Mouse (Mus musculus): Measurements from ENCODE around the gene Aen. TPM values are rescaled to one million over a fixed set of nuclear protein-coding genes. Genes with fewer than 3 reads are reported as not detected.

Gene Aen
- 9.3 and 10.3 TPM in 2 replicates for polyA plus RNA-seq (2012; rRNA removed)

DNA sequence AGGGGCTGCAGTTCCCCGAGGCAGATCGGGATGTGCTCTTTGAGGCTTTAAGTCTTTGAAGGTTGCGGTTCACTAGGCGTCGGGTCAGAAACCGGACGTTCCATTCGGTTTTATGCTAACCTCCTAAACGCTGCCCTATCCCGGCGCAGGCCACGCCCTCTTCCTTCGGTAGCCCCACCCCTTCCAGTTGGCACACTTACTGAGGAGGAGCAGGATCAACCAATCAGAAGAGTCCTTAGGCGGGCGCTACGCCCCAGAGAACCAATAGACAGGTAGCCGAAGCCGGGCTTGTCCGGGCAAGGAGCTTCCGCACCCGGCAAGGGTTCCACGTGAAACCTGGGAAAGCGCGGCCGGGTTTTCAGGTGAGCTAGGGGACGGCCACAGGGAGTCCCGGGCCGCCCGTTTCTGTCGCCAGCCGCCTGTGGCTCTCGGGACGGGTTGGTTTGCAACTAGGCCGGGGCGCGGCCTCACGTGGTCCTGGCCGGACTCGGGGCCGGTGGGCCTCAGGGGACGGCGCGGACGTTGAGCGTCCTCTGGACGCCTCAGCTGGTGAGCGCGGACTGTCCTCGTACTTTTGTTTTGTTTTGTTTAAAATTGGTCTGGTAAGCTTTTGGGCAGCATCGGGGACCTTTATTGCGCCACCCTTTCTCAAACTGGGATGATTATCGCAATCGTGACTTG lies at the start of gene Aen:
Gene Aen (plus strand): TSS at position 202 of the 681 bp plus-strand sequence.
- peak; percentile 67 for TF ChIP-seq POLR2A (IDR thresholded peaks at IDR 0.05; ENCODE audit: control insufficient read depth, low read depth, low read length)
- TF ChIP-seq CTCF (IDR thresholded peaks at IDR 0.05; ENCODE audit: control insufficient read depth, insufficient read depth, insufficient replicate concordance, low read depth, low read length): no peak
- H3K27me3 ChIP-seq (ENCODE audit: control insufficient read depth, insufficient read depth, low read length): no peaks in the 10 kb centered on the region
- H3K4me1 ChIP-seq (ENCODE audit: control insufficient read depth, insufficient read depth, low read length): peaks cover 13% of the 10 kb centered on the region
- H3K4me3 ChIP-seq (ENCODE audit: control insufficient read depth, low read depth, low read length): peak within 1 kb of the TSS; percentile 90
- H3K36me3 ChIP-seq (ENCODE audit: control insufficient read depth, insufficient read depth, low read length): no peaks in the 10 kb centered on the region
- H3K27ac ChIP-seq (ENCODE audit: control insufficient read depth, insufficient read depth, low read depth, low read length): peak within 1 kb of the TSS; percentile 83

DNA sequence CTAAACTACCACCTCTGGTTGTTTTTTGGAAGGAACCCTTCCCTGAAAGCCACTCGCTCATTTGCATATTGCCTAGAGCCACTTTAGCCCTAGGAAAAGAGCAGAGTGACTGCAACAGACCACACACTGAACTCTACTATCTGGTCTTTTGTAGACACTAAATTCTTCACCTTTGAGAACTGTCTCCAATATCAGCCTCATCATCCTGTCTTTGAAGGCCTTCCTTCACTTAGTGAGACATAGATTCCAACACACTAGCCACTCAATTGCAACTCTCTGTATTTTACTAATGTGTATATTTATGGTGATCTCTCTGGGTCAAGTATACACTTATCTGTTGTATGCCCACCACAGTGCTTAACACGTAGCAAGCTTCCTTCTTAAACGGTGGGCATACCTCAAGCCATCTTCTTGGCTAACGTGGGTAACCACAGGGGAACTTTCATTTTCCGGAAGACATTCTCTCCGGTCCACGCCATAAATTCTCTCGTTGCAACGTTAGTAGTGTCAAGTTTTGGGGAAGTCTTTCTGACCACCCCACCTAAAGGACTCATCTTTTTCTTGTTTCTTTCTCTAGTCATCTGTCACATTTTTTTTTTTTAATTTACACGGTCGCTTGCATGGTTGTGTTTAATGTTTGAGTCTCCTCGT lies 49.5 kb upstream of the Aen start:
- peak overlapping the region; percentile 94 for H3K4me3 ChIP-seq (ENCODE audit: control insufficient read depth, low read depth, low read length)
- H3K27me3 ChIP-seq (ENCODE audit: control insufficient read depth, insufficient read depth, low read length): no peaks in the 10 kb centered on the region
- TF ChIP-seq POLR2A (IDR thresholded peaks at IDR 0.05; ENCODE audit: control insufficient read depth, low read depth, low read length) (no peak), CTCF (IDR thresholded peaks at IDR 0.05; ENCODE audit: control insufficient read depth, insufficient read depth, insufficient replicate concordance, low read depth, low read length) (no peak)
- H3K27ac ChIP-seq (ENCODE audit: control insufficient read depth, insufficient read depth, low read depth, low read length): no peak overlapping the region
- H3K4me1 ChIP-seq (ENCODE audit: control insufficient read depth, insufficient read depth, low read length): peaks cover 7% of the 10 kb centered on the region
- H3K36me3 ChIP-seq (ENCODE audit: control insufficient read depth, insufficient read depth, low read length): peaks cover 1% of the 10 kb centered on the region

DNA sequence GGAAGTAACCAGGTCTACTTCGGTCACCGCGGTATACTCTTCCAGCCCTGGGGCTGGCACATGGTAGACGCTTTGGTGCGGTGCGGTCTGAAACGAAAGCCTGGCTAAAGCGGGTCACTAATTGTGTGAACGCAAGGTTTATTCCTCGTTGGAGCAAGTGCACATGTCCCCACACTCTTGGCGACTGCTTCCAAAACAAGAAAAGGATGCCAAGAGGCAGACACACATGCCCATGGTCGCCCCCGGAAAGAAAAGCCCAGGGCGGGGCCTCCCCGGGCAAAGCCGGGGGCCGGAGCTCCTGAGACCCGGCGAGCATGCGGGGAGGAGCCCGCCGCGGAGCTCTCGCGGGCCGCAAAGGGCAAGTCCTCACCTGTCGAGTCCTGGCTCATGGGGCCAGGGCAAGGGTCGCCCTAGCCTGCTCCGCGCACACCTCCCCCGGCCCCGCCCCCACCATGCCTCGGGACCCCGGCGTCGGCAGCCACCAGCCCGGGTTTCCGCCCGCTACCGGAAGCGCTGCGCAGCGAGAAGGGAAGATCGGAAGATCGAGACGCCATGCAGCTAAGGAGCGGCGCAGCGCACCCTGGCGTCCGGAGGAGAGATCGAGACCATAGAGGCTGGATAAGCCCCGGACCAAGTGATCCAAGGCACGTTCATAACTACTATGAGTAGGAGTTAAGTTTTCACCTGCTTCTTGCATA lies 48.8 kb upstream of the Aen start, which contains the start of gene Det1:
Gene Det1 (minus strand): TSS at position 527 of the 698 bp plus-strand sequence.
- Histone ChIP-seq H3K4me3 (ENCODE audit: control insufficient read depth, low read depth, low read length) (peak within 1 kb of the TSS; percentile 94), H3K27me3 (ENCODE audit: control insufficient read depth, insufficient read depth, low read length) (no peaks in the 10 kb centered on the region), H3K4me1 (ENCODE audit: control insufficient read depth, insufficient read depth, low read length) (peaks cover 7% of the 10 kb centered on the region), H3K36me3 (ENCODE audit: control insufficient read depth, insufficient read depth, low read length) (peaks cover 1% of the 10 kb centered on the region), H3K27ac (ENCODE audit: control insufficient read depth, insufficient read depth, low read depth, low read length) (peak within 1 kb of the TSS; percentile 63)
- TF ChIP-seq CTCF (IDR thresholded peaks at IDR 0.05; ENCODE audit: control insufficient read depth, insufficient read depth, insufficient replicate concordance, low read depth, low read length) (peak; percentile 91), POLR2A (IDR thresholded peaks at IDR 0.05; ENCODE audit: control insufficient read depth, low read depth, low read length) (peak; percentile 71)

DNA sequence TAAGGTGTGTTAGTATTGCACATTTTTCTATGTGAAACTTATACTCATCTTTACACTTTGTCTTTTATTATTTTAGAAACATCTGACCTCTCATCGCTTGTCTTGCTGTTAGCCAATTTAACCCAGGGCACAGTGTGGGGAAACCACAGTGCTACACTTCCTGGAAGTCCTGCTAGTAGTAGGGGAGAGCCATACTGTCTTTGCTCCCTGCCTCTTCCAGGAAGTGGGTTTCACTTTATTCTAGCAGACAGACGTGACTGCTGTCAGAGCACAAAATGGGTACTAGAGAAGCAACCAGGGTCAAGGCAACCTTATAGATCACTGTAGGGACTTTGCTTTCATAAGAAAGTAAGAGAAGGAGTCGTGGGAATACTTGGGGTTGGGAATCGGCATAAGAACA lies 41.6 kb upstream of the Aen start:
- Histone ChIP-seq H3K27me3 (ENCODE audit: control insufficient read depth, insufficient read depth, low read length) (no peaks in the 10 kb centered on the region), H3K4me1 (ENCODE audit: control insufficient read depth, insufficient read depth, low read length) (no peaks in the 10 kb centered on the region), H3K27ac (ENCODE audit: control insufficient read depth, insufficient read depth, low read depth, low read length) (no peak overlapping the region), H3K36me3 (ENCODE audit: control insufficient read depth, insufficient read depth, low read length) (no peaks in the 10 kb centered on the region), H3K4me3 (ENCODE audit: control insufficient read depth, low read depth, low read length) (no peak overlapping the region)
- no peak for TF ChIP-seq POLR2A (IDR thresholded peaks at IDR 0.05; ENCODE audit: control insufficient read depth, low read depth, low read length)
- TF ChIP-seq CTCF (IDR thresholded peaks at IDR 0.05; ENCODE audit: control insufficient read depth, insufficient read depth, insufficient replicate concordance, low read depth, low read length): no peak

DNA sequence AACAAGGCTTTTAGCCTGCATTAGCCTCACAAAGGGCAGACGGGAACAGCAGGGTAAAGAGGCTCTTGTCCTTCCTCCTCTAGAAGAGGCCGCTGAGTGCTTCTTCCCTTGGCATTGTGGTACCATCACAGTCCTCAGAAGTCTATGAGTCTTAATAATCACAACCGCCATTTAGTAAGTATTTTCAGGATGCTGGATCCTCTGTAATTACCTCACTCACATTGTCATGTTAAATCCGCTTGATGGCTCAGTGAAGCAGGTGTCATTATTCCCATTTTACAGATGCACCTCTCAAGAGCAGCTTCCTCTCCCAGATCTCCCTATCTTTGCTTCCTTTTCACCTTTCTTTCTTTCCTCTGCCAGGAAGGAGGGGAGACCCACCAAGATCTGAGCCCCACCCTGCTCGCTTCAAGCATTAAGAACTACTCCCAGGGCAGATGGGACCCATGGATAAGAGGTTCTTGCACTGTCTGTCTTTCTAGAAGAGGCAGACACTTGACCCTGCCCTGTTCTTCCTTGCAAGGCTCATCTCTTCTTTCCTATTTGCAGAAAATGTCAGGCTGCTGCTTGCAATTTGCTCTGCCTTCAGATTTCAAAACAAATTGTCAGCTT lies 40.5 kb upstream of the Aen start:
- Histone ChIP-seq H3K36me3 (ENCODE audit: control insufficient read depth, insufficient read depth, low read length) (no peaks in the 10 kb centered on the region), H3K4me1 (ENCODE audit: control insufficient read depth, insufficient read depth, low read length) (no peaks in the 10 kb centered on the region), H3K4me3 (ENCODE audit: control insufficient read depth, low read depth, low read length) (no peak overlapping the region), H3K27me3 (ENCODE audit: control insufficient read depth, insufficient read depth, low read length) (no peaks in the 10 kb centered on the region), H3K27ac (ENCODE audit: control insufficient read depth, insufficient read depth, low read depth, low read length) (no peak overlapping the region; the same call in none of the 2 replicates)
- TF ChIP-seq POLR2A (IDR thresholded peaks at IDR 0.05; ENCODE audit: control insufficient read depth, low read depth, low read length): no peak
- TF ChIP-seq CTCF (IDR thresholded peaks at IDR 0.05; ENCODE audit: control insufficient read depth, insufficient read depth, insufficient replicate concordance, low read depth, low read length): no peak

DNA sequence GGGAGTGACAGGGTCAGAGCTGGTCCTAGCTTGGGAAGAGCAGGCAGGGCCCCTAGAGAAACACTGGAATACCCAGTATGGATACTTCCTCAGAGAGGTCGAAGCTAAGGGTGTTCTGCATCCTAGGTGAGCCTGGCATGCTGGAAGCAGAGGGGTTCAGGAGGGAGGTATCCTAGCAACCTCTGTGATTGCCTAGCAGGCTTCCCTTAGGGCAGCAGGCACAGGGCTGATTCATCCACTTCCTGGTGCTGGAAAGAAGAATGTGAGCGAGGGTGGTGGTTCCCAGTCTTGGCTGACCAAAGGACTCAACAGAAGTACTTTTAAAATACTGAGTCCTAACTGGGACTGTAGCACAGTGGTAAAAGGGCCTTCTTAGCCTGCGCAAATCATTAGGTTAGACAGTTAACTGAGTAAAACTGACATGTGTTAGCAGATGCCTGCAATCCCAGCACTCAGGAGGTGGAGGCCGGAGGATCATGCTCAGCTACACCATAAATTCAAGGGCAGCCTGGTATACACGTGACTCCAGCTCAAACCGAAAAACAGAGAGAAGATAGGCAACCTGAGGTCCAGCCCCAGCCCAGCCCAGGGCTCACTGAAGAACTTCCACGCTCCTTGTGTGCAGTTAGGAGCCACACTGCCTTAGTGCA lies 31.7 kb upstream of the Aen start:
- TF ChIP-seq POLR2A (IDR thresholded peaks at IDR 0.05; ENCODE audit: control insufficient read depth, low read depth, low read length): no peak
- no peak for TF ChIP-seq CTCF (IDR thresholded peaks at IDR 0.05; ENCODE audit: control insufficient read depth, insufficient read depth, insufficient replicate concordance, low read depth, low read length)
- Histone ChIP-seq H3K27me3 (ENCODE audit: control insufficient read depth, insufficient read depth, low read length) (no peaks in the 10 kb centered on the region), H3K36me3 (ENCODE audit: control insufficient read depth, insufficient read depth, low read length) (no peaks in the 10 kb centered on the region), H3K4me1 (ENCODE audit: control insufficient read depth, insufficient read depth, low read length) (0 out of 2 replicates have a peak, but pooled peaks cover 2% of the 10 kb centered on the region), H3K27ac (ENCODE audit: control insufficient read depth, insufficient read depth, low read depth, low read length) (no peak overlapping the region), H3K4me3 (ENCODE audit: control insufficient read depth, low read depth, low read length) (no peak overlapping the region)
